Mouse (Mus musculus) CD4-positive, CD25-positive, alpha-beta regulatory T cell, adult 4 months (primary cell): ENCODE measurements around the gene N4bp1. TPM values are rescaled to one million over a fixed set of nuclear protein-coding genes. Genes with fewer than 3 reads are reported as not detected.
A peak's percentile ranks its signal among the peaks of the same experiment; 100 is the strongest.

Source experiments
- ATAC-seq: one replicate; pipeline ENCODE4 v1.8.0; 2017
- polyA plus RNA-seq, 2 experiments: library from polyadenylated mRNA; unstranded; fragments of 100-300 nt; shearing (Covaris generic); gene quantifications; one replicate each; pipeline ENCODE4 v1.2.1; 2017

N4bp1 gene
- polyA plus RNA-seq, 2 experiments from 2014 or later: 10.8 to 11.9 TPM

DNA sequence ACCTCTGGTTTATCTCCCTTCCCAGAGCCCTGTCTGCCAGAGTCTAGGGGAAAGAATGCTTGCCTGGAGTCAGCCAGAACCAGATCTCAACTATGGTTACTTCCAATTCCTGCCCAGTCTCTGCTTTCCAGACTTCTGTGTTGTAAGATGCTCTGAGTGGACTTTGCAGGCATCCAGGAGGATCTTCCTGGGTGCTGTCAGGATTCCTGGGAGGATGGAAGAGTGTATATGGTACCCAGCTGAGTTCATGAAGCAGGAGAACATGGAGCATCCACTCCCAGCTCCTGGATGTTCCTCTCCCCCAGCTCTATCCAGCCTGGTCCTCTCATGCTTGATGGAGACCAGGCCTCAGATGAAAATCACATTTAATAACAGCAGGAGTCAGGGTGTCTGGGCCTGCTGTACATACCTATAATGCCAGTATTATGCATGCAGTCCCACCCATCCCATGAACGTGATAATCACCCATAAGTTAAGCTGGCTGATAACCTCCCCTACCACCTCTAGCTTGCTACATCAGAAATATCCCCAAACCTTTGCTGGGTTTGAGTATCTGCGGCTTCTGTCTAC, 64.8 kb downstream of the N4bp1 start:
- no peak for ATAC-seq

GRCm38 (mm10) chr8:86819426-86819825, 65.6 kb downstream of the N4bp1 start:
- ATAC-seq: no peak

DNA sequence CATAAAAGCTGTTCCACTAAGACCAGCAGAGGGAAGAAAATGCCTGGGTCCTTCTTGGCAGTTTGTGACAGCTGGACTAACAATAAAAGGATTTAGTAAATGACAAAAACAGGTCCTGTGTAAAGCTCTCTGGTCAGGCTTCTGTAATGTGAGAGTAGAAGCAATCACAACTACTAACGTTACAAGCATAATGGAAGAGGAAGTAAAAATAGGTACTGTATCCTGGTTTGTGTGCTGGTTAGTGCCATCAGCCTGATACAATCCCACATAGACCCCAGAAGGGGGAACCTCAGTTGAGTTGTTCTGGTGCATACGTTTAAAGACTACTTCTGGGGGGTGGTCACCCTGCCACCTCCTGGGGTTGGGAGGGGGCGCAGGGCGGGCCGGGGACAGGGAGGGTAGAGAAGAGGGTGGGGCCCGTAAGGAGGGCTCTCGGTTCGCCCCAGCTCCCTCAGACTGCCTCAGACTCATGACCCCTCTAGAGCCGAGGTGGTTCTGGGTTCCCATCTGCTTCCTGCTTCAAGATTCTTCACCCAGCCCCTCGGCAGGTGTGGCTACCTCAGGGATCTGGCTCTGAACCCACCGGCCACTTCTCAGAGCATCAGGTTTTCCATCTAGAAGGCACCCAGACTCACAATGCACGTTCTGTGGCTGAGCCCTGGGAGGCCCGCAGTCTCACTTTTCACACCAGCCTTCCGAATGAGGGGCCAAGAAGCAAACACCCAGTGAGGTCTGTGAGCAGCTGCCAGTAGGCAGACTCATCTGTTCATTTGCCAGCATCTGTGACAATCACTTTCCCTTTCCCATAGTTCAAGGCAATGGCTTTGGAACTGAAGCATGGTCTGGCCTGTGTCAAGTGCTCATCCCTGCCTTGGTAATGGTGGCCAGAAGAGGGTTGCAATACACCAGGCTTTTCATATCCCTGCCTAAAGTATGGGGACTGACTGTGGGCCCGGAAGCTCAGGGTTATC, 75.8 kb downstream of the N4bp1 start:
- no peak for ATAC-seq

DNA sequence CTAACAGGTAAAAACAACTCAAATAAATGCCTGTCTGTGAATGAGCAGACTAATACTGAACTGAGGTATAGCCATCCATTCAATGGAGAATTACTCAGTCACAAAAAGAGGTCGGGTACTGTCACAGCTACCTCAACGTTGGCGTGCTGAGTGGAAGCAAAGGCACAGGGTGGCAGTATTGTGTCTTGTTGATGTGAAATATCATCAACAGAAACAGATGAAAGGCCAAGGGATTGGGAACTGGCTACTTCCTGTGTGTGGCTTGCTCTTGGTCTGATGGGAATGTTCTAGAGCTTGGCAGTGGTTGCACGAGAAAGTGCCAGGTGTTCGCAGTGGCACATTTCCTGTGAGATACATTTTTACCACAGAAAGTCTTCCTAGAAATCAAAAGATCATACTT, 76.8 kb downstream of the N4bp1 start:
- ATAC-seq: peak; percentile 75

GRCm38 (mm10) chr8:86801988-86802387, 83.1 kb downstream of the N4bp1 start:
- ATAC-seq: no peak

- ATAC-seq: no peak
These were observed 84.1 kb downstream of the N4bp1 start for GRCm38 (mm10) chr8:86800966-86801365.

- ATAC-seq: no peak
These were observed 86.9 kb downstream of the N4bp1 start for GRCm38 (mm10) chr8:86798141-86798540.

- ATAC-seq: peak; percentile 99
These were observed 87.4 kb downstream of the N4bp1 start for GRCm38 (mm10) chr8:86797705-86798104.

- ATAC-seq: no peak
These were observed 90.3 kb downstream of the N4bp1 start for GRCm38 (mm10) chr8:86794716-86795115.

- ATAC-seq: no peak
These were observed 93.5 kb downstream of the N4bp1 start for GRCm38 (mm10) chr8:86791542-86791941.

- no peak for ATAC-seq
These were observed 95.5 kb downstream of the N4bp1 start for GRCm38 (mm10) chr8:86789576-86789975.

GRCm38 (mm10) chr8:86787891-86788420, 97.1 kb downstream of the N4bp1 start:
- ATAC-seq: no peak

DNA sequence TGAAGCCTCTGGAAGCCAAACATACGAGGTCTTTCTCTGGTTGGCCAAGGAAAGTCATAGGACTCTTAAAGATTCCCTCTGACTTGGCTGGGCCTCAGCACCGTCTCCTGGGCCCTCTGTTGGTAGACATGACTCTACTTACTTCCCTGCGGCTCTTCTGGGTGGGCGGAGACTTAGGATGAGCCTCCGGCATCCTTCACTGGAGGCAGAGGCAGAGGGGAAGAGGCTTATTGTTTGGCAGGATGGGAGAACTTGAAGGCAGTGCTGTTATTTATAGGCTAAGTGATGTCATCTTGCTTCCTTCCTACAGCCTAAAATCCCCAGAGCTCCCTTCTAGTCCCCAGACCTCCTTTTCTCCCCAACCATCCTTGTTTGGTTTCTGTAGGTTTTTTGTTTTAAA, 98.6 kb downstream of the N4bp1 start:
- no peak for ATAC-seq

GRCm38 (mm10) chr8:86781094-86781493, 104.0 kb downstream of the N4bp1 start:
- no peak for ATAC-seq

DNA sequence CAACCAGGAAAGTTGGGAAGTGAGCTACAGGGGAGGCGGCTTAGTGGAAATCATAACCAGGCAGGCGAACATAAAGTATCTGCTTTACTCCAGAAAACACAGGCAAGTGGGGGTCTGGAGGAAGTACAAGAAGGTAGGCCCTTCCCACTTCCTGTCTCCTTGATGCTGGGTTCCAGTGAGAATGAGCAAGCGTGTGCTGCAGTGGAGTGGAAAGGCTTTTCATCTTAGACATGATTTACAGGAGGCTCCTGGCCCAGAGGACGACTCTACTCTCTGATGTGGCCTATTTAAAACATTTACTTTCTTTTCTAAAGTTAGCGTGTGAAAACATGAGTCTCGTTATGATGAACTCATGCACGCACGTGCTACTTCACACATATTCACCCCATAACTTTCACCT, 105.9 kb downstream of the N4bp1 start:
- peak; percentile 65 for ATAC-seq

- ATAC-seq: no peak
These were observed 114.9 kb downstream of the N4bp1 start for GRCm38 (mm10) chr8:86769945-86770715.

- ATAC-seq: no peak
These were observed 116.6 kb downstream of the N4bp1 start for GRCm38 (mm10) chr8:86768499-86768898.

- ATAC-seq: no peak
These were observed 118.4 kb downstream of the N4bp1 start for GRCm38 (mm10) chr8:86766548-86767211.

DNA sequence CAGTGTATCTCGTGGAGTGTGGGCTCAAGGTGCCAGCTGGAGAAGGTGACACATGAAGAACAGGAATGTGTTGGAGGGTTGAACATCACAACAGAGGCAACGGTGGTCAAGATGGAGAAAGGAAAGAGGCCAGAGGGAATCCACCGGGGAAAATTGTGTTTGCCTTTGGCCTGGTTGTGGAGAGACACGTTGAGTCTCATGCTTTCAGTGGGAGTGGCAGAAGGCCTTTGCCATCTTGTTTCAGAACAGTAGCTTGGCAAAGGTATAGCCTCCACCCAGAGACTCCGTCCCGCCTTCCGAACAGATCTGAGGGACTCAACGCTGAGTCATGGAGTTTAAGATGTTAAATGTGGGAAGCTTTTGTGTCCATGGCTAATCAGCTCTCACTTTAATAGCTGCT, 119.4 kb downstream of the N4bp1 start:
- no peak for ATAC-seq

DNA sequence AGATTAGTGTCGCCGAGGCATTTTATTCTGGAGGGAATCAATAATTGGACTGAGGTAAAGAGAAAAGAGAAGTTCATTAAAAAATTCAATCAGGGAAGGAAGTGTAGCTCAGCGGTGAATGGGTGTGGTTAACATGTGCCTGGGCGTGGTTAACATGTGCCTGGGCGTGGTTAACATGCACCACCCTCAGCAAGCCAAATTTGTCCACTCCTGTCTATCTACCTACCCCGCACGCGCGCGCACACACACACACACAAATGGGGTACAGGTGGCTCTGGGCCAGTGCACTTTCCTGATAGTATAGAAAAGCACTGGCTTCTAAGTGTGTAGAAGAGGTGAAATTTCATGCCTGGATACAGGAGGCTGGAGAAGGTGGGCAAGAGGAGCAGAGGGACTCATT, 119.9 kb downstream of the N4bp1 start:
- no peak for ATAC-seq

- ATAC-seq: no peak
These were observed 122.3 kb downstream of the N4bp1 start for GRCm38 (mm10) chr8:86762806-86763205.

DNA sequence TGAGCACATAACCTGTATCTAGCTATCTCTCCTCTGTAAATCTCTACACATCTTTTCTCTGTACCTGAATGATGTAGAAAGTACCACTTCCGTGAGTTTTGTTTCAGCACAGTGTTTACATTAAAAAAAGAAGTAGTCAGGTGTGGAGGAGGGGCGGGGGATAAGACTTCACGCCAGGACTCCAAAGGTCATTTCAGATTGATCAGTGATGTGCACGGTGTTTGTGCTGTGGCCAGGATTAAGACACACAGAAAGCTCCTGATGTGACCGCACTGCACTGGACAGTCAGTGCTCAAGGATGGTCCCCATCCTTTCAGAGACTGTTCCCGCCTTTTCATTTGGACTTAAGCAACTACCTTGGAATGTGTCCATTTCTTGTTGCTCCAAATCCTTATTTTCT, 124.3 kb downstream of the N4bp1 start:
- no peak for ATAC-seq
